ENCODE assay signal across 9 mouse cellular contexts in genomic region chr4:148714739-148715138, GRCm38 (mm10).
"Had no signal": no experiment of that assay in that cellular context is flagged by ENCODE, and none has a peak within 500 bp of the region (broad histone marks: within the 10 kb centered on the region; RNA-seq: fewer than 3 reads in every experiment).

No protein-coding gene starts in this region.

- H3K4me1 ChIP-seq: liver, embryonic 15.5 days had no signal

- H3K36me3 ChIP-seq: liver, embryonic 15.5 days; midbrain, embryonic 12.5 days had no signal

- DNase-seq: left cerebral cortex, postnatal 4 days; lung, embryonic 14.5 days; right cerebral cortex, postnatal 14 days had no signal

- ATAC-seq: midbrain, embryonic 16.5 days had no signal

- H3K4me2 ChIP-seq: liver, embryonic 11.5 days; liver, embryonic 15.5 days; lung, embryonic 14.5 days; midbrain, embryonic 12.5 days had no signal

- H3K9ac ChIP-seq: liver, embryonic 15.5 days; lung, embryonic 14.5 days; midbrain, embryonic 12.5 days had no signal

- H3K9me3 ChIP-seq: liver, embryonic 15.5 days; midbrain, embryonic 12.5 days had no signal

- H3K4me3 ChIP-seq: layer of hippocampus, adult 2 months; liver, embryonic 15.5 days; midbrain, embryonic 12.5 days had no signal

- H3K27ac ChIP-seq: layer of hippocampus, adult 2 months; liver, embryonic 15.5 days; macrophage; midbrain, embryonic 12.5 days had no signal
